Mouse (Mus musculus) heart, adult 8-10 months (tissue): ENCODE data around the gene Mief2. TPM values are rescaled to one million over a fixed set of nuclear protein-coding genes. Genes with fewer than 3 reads are reported as not detected.
A peak's percentile ranks its signal among the peaks of the same experiment; 100 is the strongest.

Source experiments
- DNase-seq: peaks from one replicate; pipeline ENCODE4 v3.0.0; 2022; ENCODE audit warnings: low spot score
- total RNA-seq, 4 experiments: library from RNA; stranded (reverse); gene quantifications; 2 replicates each; pipeline ENCODE4 v1.2.4; 2022

The Mief2 gene
- total RNA-seq: 10 to 100 TPM; 37.3 to 51.5 (median 39.8) TPM

GRCm38 (mm10) chr11:60728260-60728761 lies at the start of gene Mief2:
Gene Mief2, plus strand, starts transcription at chr11:60728398.
- peak; percentile 96 for DNase-seq

- DNase-seq: no peak
These were observed 32.0 kb upstream of the Mief2 start for GRCm38 (mm10) chr11:60696165-60696564.

- DNase-seq: no peak
These were observed 30.6 kb upstream of the Mief2 start for GRCm38 (mm10) chr11:60697561-60697960.

- DNase-seq: peak; percentile 89
These were observed 29.2 kb upstream of the Mief2 start for GRCm38 (mm10) chr11:60698806-60699523.

- DNase-seq: peak; percentile 78
These were observed 28.6 kb upstream of the Mief2 start, which contains the start of gene Llgl1 for GRCm38 (mm10) chr11:60699524-60700075. Gene Llgl1, plus strand, starts transcription at chr11:60699723.

GRCm38 (mm10) chr11:60700320-60701185 lies 27.6 kb upstream of the Mief2 start:
- no peak for DNase-seq

GRCm38 (mm10) chr11:60701611-60702010 lies 26.6 kb upstream of the Mief2 start:
- DNase-seq: no peak

GRCm38 (mm10) chr11:60703131-60703530 lies 25.1 kb upstream of the Mief2 start:
- DNase-seq: no peak

GRCm38 (mm10) chr11:60704023-60704880 lies 23.9 kb upstream of the Mief2 start:
- DNase-seq: no peak

- no peak for DNase-seq
These were observed 22.9 kb upstream of the Mief2 start for GRCm38 (mm10) chr11:60705255-60705654.

- no peak for DNase-seq
These were observed 22.1 kb upstream of the Mief2 start for GRCm38 (mm10) chr11:60706076-60706475.

GRCm38 (mm10) chr11:60706696-60707480 lies 21.3 kb upstream of the Mief2 start:
- no peak for DNase-seq

GRCm38 (mm10) chr11:60707672-60708071 lies 20.5 kb upstream of the Mief2 start:
- peak; percentile 94 for DNase-seq

- DNase-seq: no peak
These were observed 19.6 kb upstream of the Mief2 start for GRCm38 (mm10) chr11:60708631-60709030.

- DNase-seq: no peak
These were observed 18.4 kb upstream of the Mief2 start for GRCm38 (mm10) chr11:60709481-60710465.

GRCm38 (mm10) chr11:60711218-60711617 lies 17.0 kb upstream of the Mief2 start:
- no peak for DNase-seq

- DNase-seq: no peak
These were observed 16.2 kb upstream of the Mief2 start for GRCm38 (mm10) chr11:60712040-60712439.

- no peak for DNase-seq
These were observed 15.5 kb upstream of the Mief2 start for GRCm38 (mm10) chr11:60712639-60713255.

- DNase-seq: no peak
These were observed 12.4 kb upstream of the Mief2 start for GRCm38 (mm10) chr11:60715833-60716232.
